Mouse (Mus musculus): ENCODE data around the gene Cacna1a. TPM values are rescaled to one million over a fixed set of nuclear protein-coding genes. Genes with fewer than 3 reads are reported as not detected.

Cacna1a gene
- polyA plus RNA-seq, 1 experiment from 2014 or later, result 6.3 TPM

DNA sequence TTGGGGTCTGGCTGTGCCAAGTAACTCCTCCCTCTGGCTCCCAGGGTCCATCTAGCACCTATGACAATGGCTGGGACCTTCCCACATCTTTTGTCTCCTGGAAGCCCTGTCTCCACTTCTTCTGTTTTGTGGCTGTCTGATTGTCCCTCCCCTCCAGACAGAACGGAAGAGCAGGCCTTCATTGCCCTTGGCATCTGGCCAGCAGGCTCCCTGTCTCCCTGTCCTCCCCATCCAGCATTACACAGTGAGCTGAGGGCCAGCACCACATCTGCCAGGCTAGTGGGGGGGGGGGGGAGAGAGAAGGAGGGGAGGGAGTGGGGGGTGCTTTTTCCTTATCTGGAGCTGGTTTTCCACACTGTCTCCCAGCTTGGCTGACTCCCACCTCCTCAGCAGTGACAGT is 53.8 kb downstream of the Cacna1a start:
- no peak overlapping the region for H3K27ac ChIP-seq (ENCODE audit: low read depth, low read length)
- no peak overlapping the region for H3K4me3 ChIP-seq (ENCODE audit: low read depth, low read length)
- no peaks in the 10 kb centered on the region for H3K36me3 ChIP-seq (ENCODE audit: control insufficient read depth, insufficient read depth, low read length)
- H3K9me3 ChIP-seq (ENCODE audit: control insufficient read depth, low read length), result no peaks in the 10 kb centered on the region
- no peaks in the 10 kb centered on the region for H3K27me3 ChIP-seq (ENCODE audit: control insufficient read depth, insufficient read depth, low read length)
- ATAC-seq (ENCODE audit: low FRiP score), result no peak
- H3K4me2 ChIP-seq, result no peak overlapping the region
- DNase-seq (ENCODE audit: low spot score, missing footprints), result no peak
- WGBS, result 25% methylated on average over 1 of the region's 1 CpGs
- H3K9ac ChIP-seq (ENCODE audit: low read length), result no peak overlapping the region
- no peaks in the 10 kb centered on the region for H3K4me1 ChIP-seq (ENCODE audit: control insufficient read depth, insufficient read depth, low read length)

GRCm38 (mm10) chr8:84446571-84446991 is 58.3 kb downstream of the Cacna1a start:
- H3K27me3 ChIP-seq (ENCODE audit: control insufficient read depth, insufficient read depth, low read length), result no peaks in the 10 kb centered on the region
- no peak overlapping the region for H3K4me3 ChIP-seq (ENCODE audit: low read depth, low read length)
- H3K9me3 ChIP-seq (ENCODE audit: control insufficient read depth, low read length), result no peaks in the 10 kb centered on the region
- H3K9ac ChIP-seq (ENCODE audit: low read length), result no peak overlapping the region
- DNase-seq (ENCODE audit: low spot score, missing footprints) (no peak), ATAC-seq (ENCODE audit: low FRiP score) (no peak)
- H3K27ac ChIP-seq (ENCODE audit: low read depth, low read length), result no peak overlapping the region
- no peaks in the 10 kb centered on the region for H3K4me1 ChIP-seq (ENCODE audit: control insufficient read depth, insufficient read depth, low read length)
- no peaks in the 10 kb centered on the region for H3K36me3 ChIP-seq (ENCODE audit: control insufficient read depth, insufficient read depth, low read length)
- 90% methylated on average over 9 of the region's 9 CpGs for WGBS
- no peak overlapping the region for H3K4me2 ChIP-seq

GRCm38 (mm10) chr8:84454532-84454931 is 66.3 kb downstream of the Cacna1a start:
- DNase-seq (ENCODE audit: low spot score, missing footprints) (peak; percentile 89), ATAC-seq (ENCODE audit: low FRiP score) (no peak)
- H3K36me3 ChIP-seq (ENCODE audit: control insufficient read depth, insufficient read depth, low read length), result no peaks in the 10 kb centered on the region
- H3K4me1 ChIP-seq (ENCODE audit: control insufficient read depth, insufficient read depth, low read length), result peaks cover 2% of the 10 kb centered on the region; the same call in 1 of the 2 replicates
- WGBS, result 41% methylated on average over 6 of the region's 6 CpGs
- H3K9me3 ChIP-seq (ENCODE audit: control insufficient read depth, low read length), result no peaks in the 10 kb centered on the region
- no peak overlapping the region for H3K4me2 ChIP-seq
- H3K9ac ChIP-seq (ENCODE audit: low read length), result no peak overlapping the region
- no peak overlapping the region for H3K4me3 ChIP-seq (ENCODE audit: low read depth, low read length)
- H3K27ac ChIP-seq (ENCODE audit: low read depth, low read length), result no peak overlapping the region
- no peaks in the 10 kb centered on the region for H3K27me3 ChIP-seq (ENCODE audit: control insufficient read depth, insufficient read depth, low read length)

DNA sequence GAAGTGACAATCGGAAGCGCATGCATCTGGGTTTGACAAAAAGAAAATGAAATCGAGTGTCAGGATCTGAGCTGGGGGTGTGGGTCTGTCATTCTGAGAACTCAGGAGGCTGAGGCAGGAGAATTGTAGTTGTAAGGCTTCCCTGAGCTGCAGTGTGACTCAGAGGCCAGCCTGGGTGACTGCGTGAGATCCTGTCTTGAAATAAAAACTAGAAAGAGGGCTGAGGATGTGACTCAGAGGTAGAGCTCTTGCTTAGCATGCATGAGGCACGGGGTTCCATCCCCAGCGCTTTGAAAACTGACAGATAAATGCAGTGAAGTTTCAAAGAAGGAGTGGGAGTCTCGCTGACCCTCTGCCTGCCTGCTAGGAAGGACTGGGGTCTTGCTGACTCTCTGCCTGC is 70.6 kb downstream of the Cacna1a start:
- Histone ChIP-seq H3K27ac (ENCODE audit: low read depth, low read length) (peak overlapping the region; percentile 6; the same call in 1 of the 2 replicates), H3K9ac (ENCODE audit: low read length) (no peak overlapping the region), H3K4me2 (no peak overlapping the region), H3K36me3 (ENCODE audit: control insufficient read depth, insufficient read depth, low read length) (peaks cover 6% of the 10 kb centered on the region; the same call in 1 of the 2 replicates), H3K4me3 (ENCODE audit: low read depth, low read length) (no peak overlapping the region), H3K9me3 (ENCODE audit: control insufficient read depth, low read length) (peaks cover 3% of the 10 kb centered on the region; the same call in 1 of the 2 replicates), H3K4me1 (ENCODE audit: control insufficient read depth, insufficient read depth, low read length) (peaks cover 2% of the 10 kb centered on the region; the same call in 1 of the 2 replicates), H3K27me3 (ENCODE audit: control insufficient read depth, insufficient read depth, low read length) (no peaks in the 10 kb centered on the region)
- ATAC-seq (ENCODE audit: low FRiP score) (no peak), DNase-seq (ENCODE audit: low spot score, missing footprints) (no peak)
- WGBS, result 77% methylated on average over 7 of the region's 7 CpGs

DNA sequence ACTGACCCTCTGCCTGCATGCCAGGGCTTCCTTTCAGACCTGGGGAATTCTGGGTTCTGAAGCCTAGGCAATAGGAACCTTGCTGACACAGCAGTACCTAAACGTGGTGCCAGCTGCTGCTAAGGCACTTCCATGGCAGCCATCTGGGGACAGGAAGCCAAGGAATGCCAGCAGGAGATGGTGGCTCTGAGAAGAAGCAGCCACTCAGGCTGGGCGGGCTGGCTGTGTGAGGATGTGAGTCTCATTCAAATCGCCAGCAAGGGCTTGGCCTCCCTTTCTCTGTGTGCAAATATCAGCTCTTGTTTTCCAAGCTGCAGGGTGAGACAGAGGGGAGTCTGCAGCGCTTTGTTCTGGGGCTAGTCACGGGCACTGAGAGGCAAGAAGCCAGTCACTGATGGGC is 71.0 kb downstream of the Cacna1a start:
- peaks cover 2% of the 10 kb centered on the region; the same call in 1 of the 2 replicates for H3K4me1 ChIP-seq (ENCODE audit: control insufficient read depth, insufficient read depth, low read length)
- no peak overlapping the region for H3K4me3 ChIP-seq (ENCODE audit: low read depth, low read length)
- ATAC-seq (ENCODE audit: low FRiP score), result no peak
- H3K9me3 ChIP-seq (ENCODE audit: control insufficient read depth, low read length), result peaks cover 3% of the 10 kb centered on the region; the same call in 1 of the 2 replicates
- peaks cover 6% of the 10 kb centered on the region; the same call in 1 of the 2 replicates for H3K36me3 ChIP-seq (ENCODE audit: control insufficient read depth, insufficient read depth, low read length)
- H3K27me3 ChIP-seq (ENCODE audit: control insufficient read depth, insufficient read depth, low read length), result no peaks in the 10 kb centered on the region
- H3K9ac ChIP-seq (ENCODE audit: low read length), result no peak overlapping the region
- H3K27ac ChIP-seq (ENCODE audit: low read depth, low read length), result peak overlapping the region; percentile 6; the same call in 1 of the 2 replicates
- no peak for DNase-seq (ENCODE audit: low spot score, missing footprints)
- 33% methylated on average over 5 of the region's 5 CpGs for WGBS
- no peak overlapping the region for H3K4me2 ChIP-seq

GRCm38 (mm10) chr8:84460698-84461097 is 72.5 kb downstream of the Cacna1a start:
- 86% methylated on average over 2 of the region's 2 CpGs for WGBS
- Histone ChIP-seq H3K4me2 (no peak overlapping the region), H3K27me3 (ENCODE audit: control insufficient read depth, insufficient read depth, low read length) (no peaks in the 10 kb centered on the region), H3K36me3 (ENCODE audit: control insufficient read depth, insufficient read depth, low read length) (peaks cover 6% of the 10 kb centered on the region; the same call in 1 of the 2 replicates), H3K9ac (ENCODE audit: low read length) (no peak overlapping the region), H3K4me1 (ENCODE audit: control insufficient read depth, insufficient read depth, low read length) (peaks cover 2% of the 10 kb centered on the region; the same call in 1 of the 2 replicates), H3K27ac (ENCODE audit: low read depth, low read length) (no peak overlapping the region), H3K9me3 (ENCODE audit: control insufficient read depth, low read length) (peaks cover 3% of the 10 kb centered on the region; the same call in 1 of the 2 replicates), H3K4me3 (ENCODE audit: low read depth, low read length) (no peak overlapping the region)
- DNase-seq (ENCODE audit: low spot score, missing footprints) (no peak), ATAC-seq (ENCODE audit: low FRiP score) (no peak)

DNA sequence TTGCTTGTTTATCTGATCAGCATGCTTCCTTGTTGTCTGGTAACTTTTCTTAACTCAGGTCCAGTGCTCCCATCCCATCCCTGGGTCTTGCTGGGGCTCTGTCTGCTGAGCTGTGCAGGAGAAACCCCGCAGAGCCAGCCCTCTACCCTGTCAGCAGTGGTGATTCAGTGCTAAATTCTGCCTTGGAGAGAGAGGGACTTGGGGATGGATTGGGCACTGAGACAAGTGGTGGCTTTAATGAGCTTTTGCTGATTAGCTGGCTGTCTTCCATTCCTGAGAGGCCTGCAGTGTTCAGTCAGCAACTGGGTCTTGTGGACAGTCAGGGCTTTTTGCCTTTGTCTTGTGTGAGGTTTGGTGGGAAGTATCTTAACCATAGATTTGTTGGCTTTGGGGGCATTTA is 78.7 kb downstream of the Cacna1a start:
- H3K27me3 ChIP-seq (ENCODE audit: control insufficient read depth, insufficient read depth, low read length), result no peaks in the 10 kb centered on the region
- H3K9me3 ChIP-seq (ENCODE audit: control insufficient read depth, low read length), result no peaks in the 10 kb centered on the region; the same call in 1 of the 2 replicates
- DNase-seq (ENCODE audit: low spot score, missing footprints) (peak; percentile 23), ATAC-seq (ENCODE audit: low FRiP score) (no peak)
- H3K4me3 ChIP-seq (ENCODE audit: low read depth, low read length), result no peak overlapping the region
- no peak overlapping the region for H3K4me2 ChIP-seq
- 71% methylated on average over 1 of the region's 1 CpGs for WGBS
- no peak overlapping the region for H3K9ac ChIP-seq (ENCODE audit: low read length)
- H3K4me1 ChIP-seq (ENCODE audit: control insufficient read depth, insufficient read depth, low read length), result no peaks in the 10 kb centered on the region
- H3K36me3 ChIP-seq (ENCODE audit: control insufficient read depth, insufficient read depth, low read length), result peaks cover 6% of the 10 kb centered on the region; the same call in 1 of the 2 replicates
- H3K27ac ChIP-seq (ENCODE audit: low read depth, low read length), result no peak overlapping the region

DNA sequence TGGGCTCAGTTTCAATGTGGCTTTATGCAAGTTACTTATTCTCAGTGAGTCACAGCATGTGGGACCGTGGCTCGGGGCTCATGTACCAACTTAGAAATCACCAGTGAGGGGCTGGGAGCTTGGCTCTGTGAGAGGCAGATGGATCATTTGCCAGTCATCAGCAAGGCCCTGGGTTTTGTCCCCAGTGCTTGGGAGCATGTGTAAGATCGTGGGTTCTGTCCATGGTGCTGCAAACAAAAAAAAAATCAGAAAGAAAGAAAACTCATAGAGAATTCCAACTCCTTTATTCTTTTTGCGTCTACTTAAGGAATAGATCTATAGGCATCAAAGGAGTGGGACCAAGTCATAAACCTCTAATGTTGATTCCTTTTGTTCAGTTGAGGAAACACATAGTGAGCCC is 80.8 kb downstream of the Cacna1a start:
- Histone ChIP-seq H3K36me3 (ENCODE audit: control insufficient read depth, insufficient read depth, low read length) (no peaks in the 10 kb centered on the region), H3K27me3 (ENCODE audit: control insufficient read depth, insufficient read depth, low read length) (no peaks in the 10 kb centered on the region), H3K4me3 (ENCODE audit: low read depth, low read length) (no peak overlapping the region), H3K4me1 (ENCODE audit: control insufficient read depth, insufficient read depth, low read length) (no peaks in the 10 kb centered on the region), H3K9ac (ENCODE audit: low read length) (no peak overlapping the region), H3K27ac (ENCODE audit: low read depth, low read length) (no peak overlapping the region), H3K4me2 (no peak overlapping the region), H3K9me3 (ENCODE audit: control insufficient read depth, low read length) (no peaks in the 10 kb centered on the region)
- 86% methylated on average over 4 of the region's 4 CpGs for WGBS
- DNase-seq (ENCODE audit: low spot score, missing footprints) (peak; percentile 41), ATAC-seq (ENCODE audit: low FRiP score) (no peak)

DNA sequence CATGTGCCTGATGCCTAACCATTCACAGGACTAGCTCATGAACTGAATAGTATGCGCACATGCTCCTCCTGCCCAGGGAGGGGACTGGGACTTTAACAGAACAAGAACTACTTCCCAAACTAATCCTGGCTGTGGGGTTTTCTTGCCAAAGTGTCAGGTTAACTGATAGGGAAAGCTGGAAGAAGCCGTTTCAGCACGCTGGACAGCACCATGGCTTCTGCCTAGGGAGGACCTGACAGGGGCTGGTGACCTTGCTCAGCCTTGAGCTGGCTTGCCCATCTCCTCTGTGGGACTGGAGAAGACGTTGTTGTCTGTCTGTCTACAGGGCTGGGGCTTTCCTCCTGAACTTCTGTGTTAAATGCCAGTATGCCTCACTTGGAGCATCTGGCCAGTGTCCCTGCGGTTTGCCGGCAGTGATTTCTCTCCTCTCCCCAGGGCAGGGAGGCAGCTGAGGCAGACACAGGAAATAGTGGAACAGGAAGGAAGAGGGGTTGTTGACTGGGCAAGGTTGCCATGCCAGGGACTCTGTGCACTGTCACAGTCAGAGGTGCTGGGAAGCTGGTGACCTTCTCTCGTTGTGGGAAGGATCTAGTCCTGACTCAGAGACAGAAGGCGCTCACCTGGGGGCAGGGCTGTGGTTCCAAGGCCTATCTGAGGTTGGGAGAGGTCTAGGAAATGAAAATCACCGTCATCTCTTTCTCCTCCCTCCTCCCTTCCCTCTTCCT is 83.2 kb downstream of the Cacna1a start:
- 53% methylated on average over 9 of the region's 9 CpGs for WGBS
- Histone ChIP-seq H3K4me2 (no peak overlapping the region), H3K27me3 (ENCODE audit: control insufficient read depth, insufficient read depth, low read length) (no peaks in the 10 kb centered on the region), H3K9ac (ENCODE audit: low read length) (no peak overlapping the region), H3K9me3 (ENCODE audit: control insufficient read depth, low read length) (no peaks in the 10 kb centered on the region), H3K36me3 (ENCODE audit: control insufficient read depth, insufficient read depth, low read length) (no peaks in the 10 kb centered on the region), H3K4me1 (ENCODE audit: control insufficient read depth, insufficient read depth, low read length) (no peaks in the 10 kb centered on the region), H3K27ac (ENCODE audit: low read depth, low read length) (no peak overlapping the region), H3K4me3 (ENCODE audit: low read depth, low read length) (no peak overlapping the region)
- peak; percentile 95 for DNase-seq (ENCODE audit: low spot score, missing footprints)
- ATAC-seq (ENCODE audit: low FRiP score), result no peak
